In genomic region chr3:131320184-131320583, GRCm38 (mm10) we compare ENCODE assay signal across 9 mouse cellular contexts. TPM values are rescaled to one million over a fixed set of nuclear protein-coding genes. Genes with fewer than 3 reads are reported as not detected.
DNase-seq lines count a peak whose midpoint lies in the region; ATAC-seq and TF ChIP-seq lines count a peak whose summit lies in the region.
"Had no signal": no experiment of that assay in that cellular context is flagged by ENCODE, and none has a peak within 500 bp of the region (broad histone marks: within the 10 kb centered on the region; RNA-seq: fewer than 3 reads in every experiment).

No protein-coding gene starts in this region.

- no peak overlapping the region for H3K9ac ChIP-seq in heart, postnatal 0 days (replicated peaks; ENCODE audit: low read depth, low read length)
- H3K9ac ChIP-seq: liver, embryonic 15.5 days had no signal

- H3K27ac ChIP-seq in heart, postnatal 0 days (ENCODE audit: low read depth), result no peak overlapping the region
- H3K27ac ChIP-seq: liver, embryonic 15.5 days had no signal

- no peaks in the 10 kb centered on the region for H3K36me3 ChIP-seq in E14TG2a.4 (ENCODE audit: insufficient read depth, low read length)
- no peaks in the 10 kb centered on the region for H3K36me3 ChIP-seq in heart, postnatal 0 days (replicated peaks; ENCODE audit: control insufficient read depth, insufficient read depth, low read length)

- no peaks in the 10 kb centered on the region for H3K9me3 ChIP-seq in E14TG2a.4 (ENCODE audit: low read length)
- H3K9me3 ChIP-seq in heart, postnatal 0 days (replicated peaks; ENCODE audit: control insufficient read depth, low read length), result no peaks in the 10 kb centered on the region
- H3K9me3 ChIP-seq: liver, embryonic 15.5 days had no signal

- no peak for TF ChIP-seq EP300 in heart, postnatal 0 days (IDR thresholded peaks at IDR 0.05; ENCODE audit: low read depth)

- no peak for ATAC-seq in heart, postnatal 0 days (ENCODE audit: insufficient read depth, low read depth)

- DNase-seq in adrenal gland, postnatal 10 days, result peak; percentile 88
- DNase-seq in embryo, embryonic 11 days, result peak; percentile 88
- DNase-seq in heart, postnatal 0 days (ENCODE audit: low spot score), result peak; percentile 77
- DNase-seq in layer of hippocampus, adult 9-11 months, result peak; percentile 49
- DNase-seq in lung, postnatal 25 days (ENCODE audit: low spot score), result peak; percentile 78
- peak; percentile 75 to 86 for DNase-seq in right cerebral cortex, postnatal 10 days (ENCODE audit: low spot score in 2 of 2)
- peak; percentile 76 for DNase-seq in urinary bladder, postnatal 25 days (ENCODE audit: low spot score)

- no peak overlapping the region for H3K4me2 ChIP-seq in heart, postnatal 0 days (ENCODE audit: low read depth, low read length)
- H3K4me2 ChIP-seq: liver, embryonic 15.5 days had no signal

- peaks cover 48% of the 10 kb centered on the region for H3K4me1 ChIP-seq in E14TG2a.4 (replicated peaks; ENCODE audit: low read depth, low read length)
- no peaks in the 10 kb centered on the region for H3K4me1 ChIP-seq in heart, postnatal 0 days (ENCODE audit: control insufficient read depth, insufficient read depth)
- H3K4me1 ChIP-seq: liver, embryonic 15.5 days had no signal

- 0 out of 2 replicates have a peak overlapping the region, but pooled peaks have one; percentile 5 for H3K4me3 ChIP-seq in E14TG2a.4 (replicated peaks; ENCODE audit: low read length)
- H3K4me3 ChIP-seq in heart, postnatal 0 days (ENCODE audit: low read depth, low read length), result no peak overlapping the region
- H3K4me3 ChIP-seq: liver, embryonic 15.5 days had no signal

- no peaks in the 10 kb centered on the region for H3K27me3 ChIP-seq in E14TG2a.4 (ENCODE audit: insufficient read depth, low read length)
- no peaks in the 10 kb centered on the region for H3K27me3 ChIP-seq in heart, postnatal 0 days (ENCODE audit: control insufficient read depth, insufficient read depth, low read length)
- H3K27me3 ChIP-seq: liver, embryonic 15.5 days had no signal

- peak; percentile 88 for TF ChIP-seq CTCF in E14TG2a.4 (conservative IDR thresholded peaks at IDR 0.05; ENCODE audit: low read length)
- TF ChIP-seq CTCF in heart, postnatal 0 days (IDR thresholded peaks at IDR 0.05; ENCODE audit: low read depth), result peak; percentile 89

- WGBS in heart, postnatal 0 days, result 8% methylated on average over 3 of the region's 3 CpGs

RNA-seq across cellular contexts. Expression of gene Cyp2u1, which starts 17.2 kb away (rescaled TPM):
- 10 to 100 TPM; 15.7 to 23.9 TPM for total RNA-seq in adrenal gland, postnatal 10 days (2021)
- total RNA-seq in heart, postnatal 0 days (2014; rRNA removed; ENCODE audit: low replicate concordance), result 18.4 and 47.2 TPM in 2 replicates
- 20.0 and 21.4 TPM in 2 replicates for polyA plus RNA-seq in heart, postnatal 0 days (2015; fragmentation: Nextera tagmentation; extraction: Ambion mirVana)

RNA-seq across cellular contexts. Expression of gene Hadh, which starts 48.3 kb away (rescaled TPM):
- 1,000 to 10,000 TPM; 1,015 to 1,070 TPM for total RNA-seq in adrenal gland, postnatal 10 days (2021)
- total RNA-seq in heart, postnatal 0 days (2014; rRNA removed; ENCODE audit: low replicate concordance), result 237 and 275 TPM in 2 replicates
- polyA plus RNA-seq in heart, postnatal 0 days (2015; fragmentation: Nextera tagmentation; extraction: Ambion mirVana), result 433 and 464 TPM in 2 replicates
